Mouse (Mus musculus): ENCODE data around the gene Mr1.

DNA sequence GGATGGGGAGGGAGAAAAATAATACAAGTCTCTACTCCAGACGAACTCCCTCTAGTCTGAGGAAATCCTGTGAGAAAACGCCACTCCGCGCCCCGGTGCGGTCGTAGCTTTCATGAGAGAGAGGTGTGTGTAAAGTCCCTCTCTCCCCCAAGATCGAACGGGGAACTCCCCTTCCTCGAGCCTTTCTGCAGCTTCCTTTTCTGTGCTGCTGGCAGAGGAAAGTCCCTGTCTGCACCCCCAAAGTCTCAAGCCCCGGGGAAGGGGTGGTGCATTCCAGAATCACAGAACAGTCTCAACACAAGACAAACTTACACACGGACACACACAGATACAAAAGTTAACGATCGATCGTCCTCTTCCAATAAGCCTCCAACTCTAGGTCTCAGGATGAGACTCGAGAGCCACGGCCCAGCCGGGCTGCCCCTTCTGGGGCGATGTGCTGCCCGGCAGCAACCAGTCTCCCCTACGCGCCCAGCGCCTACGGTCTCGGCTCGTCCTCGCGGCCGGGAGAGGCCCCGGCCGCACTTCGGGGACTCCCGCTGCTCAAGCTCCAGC lies 48.6 kb downstream of the Mr1 start:
- TF ChIP-seq POLR2A (IDR thresholded peaks at IDR 0.05; ENCODE audit: extremely low read depth, insufficient read depth, low read length) (no peak), CTCF (IDR thresholded peaks at IDR 0.05; ENCODE audit: extremely low read depth, insufficient read depth, low read length) (no peak)

Measured in cortical plate, adult 2 months (tissue).